Mouse (Mus musculus) thymus, postnatal 0 days (tissue): Measurements from ENCODE around the gene Zfp518b. TPM values are rescaled to one million over a fixed set of nuclear protein-coding genes. Genes with fewer than 3 reads are reported as not detected.

Experiments
- DNase-seq: peaks from one replicate; pipeline ENCODE4 v3.0.0-alpha.2; 2015; ENCODE audit warnings: low spot score
- polyA plus RNA-seq: library from polyadenylated mRNA; unstranded; fragments of >200 nt; fragmentation: Nextera tagmentation; extraction: Ambion mirVana; gene quantifications from 2 replicates; pipeline ENCODE4 v1.2.1, GENCODE M21; 2015

Gene Zfp518b
- polyA plus RNA-seq, result 2.7 and 3.0 TPM in 2 replicates

DNA sequence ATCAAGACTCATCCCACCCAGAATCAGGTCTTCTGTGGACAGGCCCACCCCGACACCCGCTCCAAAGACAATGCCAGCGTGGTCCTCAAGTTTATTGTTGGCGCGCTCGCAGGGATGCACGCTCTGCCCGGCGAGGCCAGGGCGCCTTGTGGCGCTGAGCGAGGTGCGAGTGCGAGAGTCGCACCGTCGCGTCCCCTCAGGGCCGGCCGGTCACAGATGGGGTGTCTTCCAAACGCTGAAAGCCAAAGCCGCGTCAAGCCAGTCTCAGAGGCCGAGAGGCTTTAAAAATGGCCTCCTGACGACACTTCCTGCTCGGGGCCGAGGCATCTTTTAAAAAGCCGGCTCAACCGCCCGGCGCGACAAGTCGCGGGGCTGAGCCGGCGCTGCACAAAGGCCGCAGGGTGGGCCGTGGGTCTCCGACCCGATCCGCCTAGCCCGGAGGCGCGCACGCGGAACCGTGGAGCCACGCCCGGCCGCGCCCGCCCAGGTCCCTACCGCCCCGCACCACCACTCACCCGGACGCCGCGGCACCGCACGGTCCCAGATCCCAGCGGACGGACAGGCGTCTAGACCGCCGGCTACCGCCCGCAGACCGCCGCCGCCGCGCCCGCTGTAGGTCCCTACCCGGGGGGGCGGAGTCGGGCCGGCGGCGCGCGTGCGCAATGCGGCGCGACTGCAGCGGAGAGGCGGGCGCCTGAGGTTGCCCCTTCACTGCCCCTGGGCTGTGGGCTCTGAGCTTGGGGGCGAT, at the start of gene Zfp518b:
Gene Zfp518b, minus strand, starts transcription at position 663 of the 748 bp plus-strand sequence.
- peak; percentile 69 for DNase-seq

GRCm38 (mm10) chr5:38708940-38709581, 24.4 kb upstream of the Zfp518b start:
- DNase-seq, result no peak

- DNase-seq, result no peak
Observed at GRCm38 (mm10) chr5:38707364-38708075, 22.9 kb upstream of the Zfp518b start.

DNA sequence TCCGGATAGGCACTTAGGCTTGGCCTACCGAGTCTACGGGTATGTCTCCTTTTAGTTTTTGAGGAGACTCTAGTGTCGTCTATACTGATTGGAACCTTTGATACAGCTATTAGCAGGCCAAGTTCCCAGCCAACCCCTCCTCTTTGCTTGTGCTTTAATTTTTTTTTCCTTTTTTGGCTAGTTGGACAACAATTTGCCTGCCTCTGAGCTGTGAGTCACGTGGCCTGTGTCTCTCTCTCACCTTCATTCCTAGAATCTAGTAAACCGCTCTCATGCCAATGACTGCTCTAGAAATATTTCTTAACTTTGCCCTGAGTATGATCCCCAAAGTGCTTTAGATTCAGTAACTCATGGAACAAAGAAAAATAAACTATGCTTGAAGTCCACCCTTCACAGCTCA, 18.3 kb upstream of the Zfp518b start:
- no peak for DNase-seq

- no peak for DNase-seq
Observed at GRCm38 (mm10) chr5:38702091-38702490, 17.5 kb upstream of the Zfp518b start.

- DNase-seq, result no peak
Observed at GRCm38 (mm10) chr5:38698466-38698865, 13.8 kb upstream of the Zfp518b start.

DNA sequence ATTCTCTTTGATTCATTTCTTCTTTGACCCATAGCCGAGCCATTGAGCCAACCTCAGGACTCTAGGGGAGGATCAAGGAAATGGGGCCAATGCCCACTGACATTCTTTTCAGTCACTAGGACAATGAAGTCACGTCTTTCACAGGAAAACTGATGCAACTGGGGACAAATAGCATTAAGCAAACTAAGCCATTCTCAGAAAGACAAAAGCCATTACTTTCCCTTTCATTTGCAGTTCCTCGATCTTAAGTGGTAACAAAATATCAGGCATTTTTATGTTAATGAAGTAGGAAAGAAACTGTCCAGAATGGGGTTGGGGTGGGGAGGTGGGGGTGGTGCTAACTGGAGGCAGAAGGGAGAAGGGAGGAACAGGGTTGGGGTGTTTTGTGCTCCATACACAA, 13.4 kb upstream of the Zfp518b start:
- no peak for DNase-seq

GRCm38 (mm10) chr5:38696616-38697375, 12.2 kb upstream of the Zfp518b start:
- DNase-seq, result no peak

- DNase-seq, result no peak
Observed at GRCm38 (mm10) chr5:38692859-38693258, 8.2 kb upstream of the Zfp518b start.

GRCm38 (mm10) chr5:38689186-38689585, 4.6 kb upstream of the Zfp518b start:
- DNase-seq, result no peak

- DNase-seq, result no peak
Observed at GRCm38 (mm10) chr5:38687694-38688093, 3.1 kb upstream of the Zfp518b start.

DNA sequence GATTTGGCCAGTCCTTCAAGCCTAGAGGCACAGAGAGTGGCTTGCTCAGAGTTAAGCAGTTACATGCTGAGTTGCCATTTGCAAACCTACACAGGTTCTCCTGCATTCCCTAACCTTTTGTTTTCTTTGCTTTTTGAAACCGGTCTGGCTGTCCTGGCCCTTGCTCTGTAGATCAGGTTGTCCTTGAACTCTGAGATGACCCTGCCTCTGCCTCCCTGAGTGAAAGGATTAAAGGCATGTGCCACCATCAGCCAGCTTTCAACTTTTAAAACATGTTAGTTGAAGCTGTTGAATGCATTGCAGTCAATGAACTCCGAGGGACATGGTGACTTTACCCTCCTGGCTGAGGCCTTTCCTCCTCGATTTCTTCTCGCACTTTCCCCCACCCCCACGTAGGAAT, 25.8 kb downstream of the Zfp518b start:
- DNase-seq, result no peak

- no peak for DNase-seq
Observed at GRCm38 (mm10) chr5:38656204-38656603, 28.4 kb downstream of the Zfp518b start.

- DNase-seq, result no peak
Observed at GRCm38 (mm10) chr5:38655421-38655928, 29.2 kb downstream of the Zfp518b start.

GRCm38 (mm10) chr5:38654571-38654970, 30.1 kb downstream of the Zfp518b start:
- no peak for DNase-seq

DNA sequence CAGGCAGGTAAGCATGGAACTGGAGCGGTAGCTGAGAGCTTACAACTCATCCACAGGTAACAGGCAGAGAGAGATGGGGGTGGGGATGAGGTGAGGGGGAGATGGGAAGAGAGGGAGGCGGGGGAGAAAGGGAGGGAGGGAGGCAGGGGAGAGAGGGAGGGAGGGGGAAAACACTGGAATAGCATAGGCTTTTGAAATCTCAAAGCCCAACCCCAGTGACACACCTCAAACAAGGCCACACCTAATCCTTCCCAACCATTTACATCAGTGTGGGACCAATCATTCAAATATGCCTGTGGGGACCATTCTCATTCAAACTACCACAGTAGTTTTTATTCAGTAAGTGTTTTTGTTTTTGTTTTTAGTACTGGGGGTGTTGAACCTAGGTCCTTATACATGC, 31.5 kb downstream of the Zfp518b start:
- no peak for DNase-seq

- no peak for DNase-seq
Observed at GRCm38 (mm10) chr5:38651455-38651854, 33.2 kb downstream of the Zfp518b start.

DNA sequence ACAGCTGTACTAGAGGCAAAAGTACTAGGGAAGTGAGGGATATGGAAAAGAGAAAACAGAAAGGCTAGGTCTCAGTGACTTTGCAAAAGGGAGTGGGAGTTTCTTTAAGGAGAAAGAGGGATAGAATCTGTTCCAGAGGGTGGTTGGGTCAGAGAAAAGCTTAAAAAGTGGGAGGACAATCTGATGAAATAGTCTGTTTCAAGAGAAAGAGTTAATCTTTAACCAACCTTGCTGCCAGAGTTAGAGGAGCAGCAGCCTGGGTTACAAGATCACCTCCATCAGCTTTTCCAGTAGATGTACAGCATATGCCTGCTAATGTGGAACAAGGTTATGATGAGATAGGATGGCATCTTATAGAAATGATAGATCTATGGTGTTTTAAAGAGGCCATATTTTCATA, 43.1 kb downstream of the Zfp518b start:
- DNase-seq, result no peak

GRCm38 (mm10) chr5:38636301-38636749, 48.3 kb downstream of the Zfp518b start:
- no peak for DNase-seq

DNA sequence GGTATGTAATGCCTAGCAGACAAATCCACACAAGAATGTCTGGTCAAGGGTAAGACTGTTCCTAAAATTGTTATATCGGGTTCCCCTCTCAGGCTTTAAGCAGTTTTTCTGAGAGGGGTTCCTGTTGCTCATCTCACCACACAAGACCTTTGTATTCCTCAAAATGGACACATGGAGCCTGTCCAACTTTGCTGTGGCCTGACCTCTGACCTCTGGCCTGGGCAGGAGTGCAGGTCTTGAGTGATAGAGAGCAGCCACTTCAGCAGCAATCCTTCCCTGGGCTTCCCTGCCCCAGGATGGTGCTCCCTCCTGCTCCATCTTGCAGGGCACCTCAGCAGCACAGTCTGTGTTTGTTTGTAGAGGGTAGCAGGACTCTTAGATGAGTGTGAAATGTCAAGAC, 48.9 kb downstream of the Zfp518b start:
- no peak for DNase-seq
